Mouse (Mus musculus): Measurements from ENCODE around the gene Trdn. TPM values are rescaled to one million over a fixed set of nuclear protein-coding genes. Genes with fewer than 3 reads are reported as not detected.

The Trdn gene
- polyA plus RNA-seq, 1 experiment, result not detected

- WGBS, result 74% methylated on average over 2 of the region's 2 CpGs
- H3K4me3 ChIP-seq (ENCODE audit: low read depth, low read length), result no peak overlapping the region
These were observed 290.2 kb downstream of the Trdn start for GRCm38 (mm10) chr10:33370534-33370933.

GRCm38 (mm10) chr10:33375474-33376029 lies 295.2 kb downstream of the Trdn start:
- no peaks in the 10 kb centered on the region for H3K27me3 ChIP-seq (ENCODE audit: control insufficient read depth, insufficient read depth, low read length)
- H3K27ac ChIP-seq (ENCODE audit: insufficient read depth, low read depth, low read length), result no peak overlapping the region
- WGBS, result 75% methylated on average over 2 of the region's 2 CpGs
- H3K4me3 ChIP-seq (ENCODE audit: low read depth, low read length), result no peak overlapping the region
- TF ChIP-seq POLR2A (IDR thresholded peaks at IDR 0.05; ENCODE audit: low read depth, low read length), result no peak
- TF ChIP-seq CTCF (IDR thresholded peaks at IDR 0.05; ENCODE audit: extremely low read depth, insufficient read length, insufficient replicate concordance, low read depth, low read length), result no peak
- H3K4me1 ChIP-seq (ENCODE audit: control insufficient read depth, insufficient read depth, insufficient read length, low read length), result no peaks in the 10 kb centered on the region
- H3K36me3 ChIP-seq (ENCODE audit: control insufficient read depth, insufficient read depth, low read length), result no peaks in the 10 kb centered on the region

More at GRCm38 (mm10) chr10:33370534-33370933, 290.2 kb downstream of the Trdn start:
- Histone ChIP-seq H3K36me3 (ENCODE audit: control insufficient read depth, insufficient read depth, low read length) (no peaks in the 10 kb centered on the region), H3K27me3 (ENCODE audit: control insufficient read depth, insufficient read depth, low read length) (no peaks in the 10 kb centered on the region), H3K27ac (ENCODE audit: insufficient read depth, low read depth, low read length) (no peak overlapping the region), H3K4me1 (ENCODE audit: control insufficient read depth, insufficient read depth, insufficient read length, low read length) (no peaks in the 10 kb centered on the region)
- TF ChIP-seq CTCF (IDR thresholded peaks at IDR 0.05; ENCODE audit: extremely low read depth, insufficient read length, insufficient replicate concordance, low read depth, low read length) (no peak), POLR2A (IDR thresholded peaks at IDR 0.05; ENCODE audit: low read depth, low read length) (no peak)

Other genes with a start within 250 kb of the Trdn start
- gene Nkain2, start 190.1 kb upstream of the Trdn start, polyA plus RNA-seq (2012; rRNA removed), result 0.04 TPM in 1 of 2 replicates, not detected in the other

Data from small intestine, adult 2 months (tissue).